Mouse (Mus musculus): Measurements from ENCODE around the gene Chrd.

Gene Chrd

DNA sequence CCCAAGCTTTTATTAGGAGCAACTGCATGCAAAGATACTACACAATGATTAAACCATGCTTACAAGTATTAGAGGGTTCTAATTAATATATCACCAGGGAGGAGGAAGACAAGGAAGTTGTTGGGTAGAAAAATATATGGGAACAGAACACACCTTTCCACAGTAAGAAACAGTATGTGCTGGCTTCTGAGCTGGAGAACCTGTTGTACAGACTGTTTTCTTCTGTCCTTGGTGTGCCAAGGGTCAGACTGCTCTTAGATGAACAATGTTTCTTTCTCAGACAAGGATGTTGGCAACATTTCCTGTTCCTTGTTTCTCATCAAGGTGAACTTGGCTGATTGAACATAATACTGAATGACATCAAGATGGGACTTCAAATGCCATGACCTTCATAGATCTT, 51.8 kb downstream of the Chrd start:
- DNase-seq (ENCODE audit: low read depth, low spot score) = no peak
- no peaks in the 10 kb centered on the region for H3K36me3 ChIP-seq (ENCODE audit: control insufficient read depth, insufficient read depth, low read length, poor library complexity, severe bottlenecking)
- H3K27me3 ChIP-seq (ENCODE audit: control insufficient read depth, insufficient read depth, low read length, poor library complexity, severe bottlenecking) = no peaks in the 10 kb centered on the region; the same call in 1 of the 2 replicates

DNA sequence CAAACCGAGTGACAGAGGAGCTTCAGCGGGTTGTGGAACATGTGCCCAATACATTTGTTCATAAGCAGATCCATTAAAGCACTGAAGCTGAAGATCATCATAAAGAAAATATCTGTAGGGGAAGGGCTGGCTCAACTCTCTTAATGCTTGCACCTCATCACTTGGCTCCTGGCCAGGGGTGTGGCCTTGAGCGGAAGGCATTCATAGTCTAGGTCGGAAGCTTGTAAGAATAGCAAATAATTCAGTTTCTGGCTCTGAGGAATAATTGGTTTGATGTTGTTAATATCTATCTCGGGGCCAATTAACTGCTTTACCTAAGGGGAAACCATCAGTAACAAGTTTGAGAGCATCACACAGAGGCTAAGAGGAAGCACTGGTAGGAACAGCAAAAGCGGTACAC, 53.6 kb downstream of the Chrd start:
- no peaks in the 10 kb centered on the region; the same call in 1 of the 2 replicates for H3K27me3 ChIP-seq (ENCODE audit: control insufficient read depth, insufficient read depth, low read length, poor library complexity, severe bottlenecking)
- no peak for DNase-seq (ENCODE audit: low read depth, low spot score)
- H3K36me3 ChIP-seq (ENCODE audit: control insufficient read depth, insufficient read depth, low read length, poor library complexity, severe bottlenecking) = no peaks in the 10 kb centered on the region

GRCm38 (mm10) chr16:20791803-20792202, 58.9 kb downstream of the Chrd start:
- no peaks in the 10 kb centered on the region for H3K27me3 ChIP-seq (ENCODE audit: control insufficient read depth, insufficient read depth, low read length, poor library complexity, severe bottlenecking)
- DNase-seq (ENCODE audit: low read depth, low spot score) = no peak
- H3K36me3 ChIP-seq (ENCODE audit: control insufficient read depth, insufficient read depth, low read length, poor library complexity, severe bottlenecking) = no peaks in the 10 kb centered on the region

Measured in splenic B cell, adult 2 months (primary cell).